Mouse (Mus musculus) forebrain, embryonic 16.5 days (tissue): ENCODE measurements around the gene Rnf224. TPM values are rescaled to one million over a fixed set of nuclear protein-coding genes. Genes with fewer than 3 reads are reported as not detected.

ENCODE experiments used
- ATAC-seq: fragments of 200-750 bp; cut with Nextera tagmentation; 2 replicates; pipeline ENCODE4 v1.8.0; 2017; ENCODE audit warnings: mild to moderate bottlenecking, moderate library complexity
- H3K27ac ChIP-seq: fragments of 300-500 bp; sonication (generic); 2 replicates; pipeline ENCODE4 v1.5.1; 2014; ENCODE audit warnings: low read length, control low read depth
- H3K27me3 ChIP-seq: fragments of 300-500 bp; sonication (generic); replicated peaks from 2 replicates; pipeline ENCODE4 v1.6.1; 2014; ENCODE audit warnings: low read length; ENCODE audit not compliant: control insufficient read depth, insufficient read depth
- H3K36me3 ChIP-seq: fragments of 300-500 bp; sonication (generic); 2 replicates; pipeline ENCODE4 v1.6.1; 2014; ENCODE audit not compliant: control insufficient read depth, insufficient read depth
- H3K4me1 ChIP-seq: fragments of 300-500 bp; sonication (generic); replicated peaks from 2 replicates; pipeline ENCODE4 v1.6.1; 2014; ENCODE audit warnings: low read length; ENCODE audit not compliant: control insufficient read depth, insufficient read depth
- H3K4me2 ChIP-seq: fragments of 300-500 bp; sonication (generic); 2 replicates; pipeline ENCODE4 v1.6.1; 2014; ENCODE audit warnings: mild to moderate bottlenecking, low read length, control low read depth
- H3K4me3 ChIP-seq: fragments of 300-500 bp; sonication (generic); replicated peaks from 2 replicates; pipeline ENCODE4 v1.5.1; 2014; ENCODE audit warnings: mild to moderate bottlenecking, low read length, control low read depth
- H3K9ac ChIP-seq: fragments of 300-500 bp; sonication (generic); replicated peaks from 2 replicates; pipeline ENCODE4 v1.6.1; 2014; ENCODE audit warnings: low read depth, low read length, control low read depth
- H3K9me3 ChIP-seq: fragments of 300-500 bp; sonication (generic); 2 replicates; pipeline ENCODE4 v1.6.1; 2016; ENCODE audit warnings: low read length; ENCODE audit not compliant: control insufficient read depth
- WGBS: fragments of 180-500 bp; shearing (Covaris S2); extraction: QIAGEN DNeasy Blood & Tissue Kit; methylation state at CpG from one replicate; pipeline ENCODE4 v1.1.7; 2014; 5-methylcytosine and 5-hydroxymethylcytosine counted together
- polyA plus RNA-seq: library from polyadenylated mRNA; unstranded; fragments of >200 nt; fragmentation: Nextera tagmentation; extraction: Ambion mirVana; gene quantifications from 2 replicates; pipeline ENCODE4 v1.2.1, GENCODE M21; 2015

Rnf224 gene
- polyA plus RNA-seq, 1 experiment from 2014 or later = not detected

GRCm38 (mm10) chr2:25224492-25224765 is 12.2 kb downstream of the Rnf224 start, which contains the start of gene Tubb4b:
Gene Tubb4b (minus strand): TSS chr2:25224702.
- WGBS = 0% methylated on average over 17 of the region's 17 CpGs
- peak within 1 kb of the TSS; percentile 98 for H3K27ac ChIP-seq
- ATAC-seq = no peak

GRCm38 (mm10) chr2:25223681-25224491 is 12.7 kb downstream of the Rnf224 start:
- Histone ChIP-seq H3K9me3 (no peaks in the 10 kb centered on the region), H3K27me3 (no peaks in the 10 kb centered on the region), H3K36me3 (no peaks in the 10 kb centered on the region), H3K4me1 (peaks cover 16% of the 10 kb centered on the region), H3K9ac (peak overlapping the region; percentile 81), H3K4me3 (peak overlapping the region; percentile 93), H3K27ac (peak overlapping the region; percentile 90), H3K4me2 (peak overlapping the region; percentile 64)
- 3% methylated on average over 47 of the region's 53 CpGs for WGBS
- peak; percentile 17 for ATAC-seq

More at GRCm38 (mm10) chr2:25224492-25224765, 12.2 kb downstream of the Rnf224 start, which contains the start of gene Tubb4b:
- Histone ChIP-seq H3K9ac (peak within 1 kb of the TSS; percentile 81), H3K9me3 (no peaks in the 10 kb centered on the region), H3K4me3 (peak within 1 kb of the TSS; percentile 93), H3K4me1 (peaks cover 17% of the 10 kb centered on the region), H3K4me2 (peak within 1 kb of the TSS; percentile 64), H3K27me3 (no peaks in the 10 kb centered on the region), H3K36me3 (no peaks in the 10 kb centered on the region)

GRCm38 (mm10) chr2:25221331-25221772 is 15.2 kb downstream of the Rnf224 start:
- no peak overlapping the region for H3K27ac ChIP-seq
- no peaks in the 10 kb centered on the region for H3K9me3 ChIP-seq
- H3K4me3 ChIP-seq = no peak overlapping the region
- H3K9ac ChIP-seq = no peak overlapping the region
- 74% methylated on average over 5 of the region's 5 CpGs for WGBS
- no peaks in the 10 kb centered on the region for H3K36me3 ChIP-seq
- no peak overlapping the region for H3K4me2 ChIP-seq
- no peaks in the 10 kb centered on the region for H3K27me3 ChIP-seq
- H3K4me1 ChIP-seq = peaks cover 14% of the 10 kb centered on the region
- ATAC-seq = no peak

- Histone ChIP-seq H3K27ac (no peak within 1 kb of the TSS), H3K9me3 (no peaks in the 10 kb centered on the region), H3K9ac (no peak within 1 kb of the TSS), H3K36me3 (no peaks in the 10 kb centered on the region), H3K4me3 (no peak within 1 kb of the TSS), H3K4me2 (no peak within 1 kb of the TSS), H3K4me1 (peaks cover 4% of the 10 kb centered on the region), H3K27me3 (0 out of 2 replicates have a peak, but pooled peaks cover 4% of the 10 kb centered on the region)
- no peak for ATAC-seq
Observed at GRCm38 (mm10) chr2:25218445-25218844, 18.1 kb downstream of the Rnf224 start, which contains the start of gene Fam166a. Gene Fam166a (plus strand): TSS chr2:25218745.

GRCm38 (mm10) chr2:25217666-25218065 is 18.9 kb downstream of the Rnf224 start:
- H3K36me3 ChIP-seq = no peaks in the 10 kb centered on the region
- no peak overlapping the region for H3K4me3 ChIP-seq
- H3K27ac ChIP-seq = no peak overlapping the region
- no peaks in the 10 kb centered on the region for H3K4me1 ChIP-seq
- H3K4me2 ChIP-seq = no peak overlapping the region
- H3K9ac ChIP-seq = no peak overlapping the region
- 0 out of 2 replicates have a peak, but pooled peaks cover 4% of the 10 kb centered on the region for H3K27me3 ChIP-seq
- no peaks in the 10 kb centered on the region for H3K9me3 ChIP-seq
- WGBS = 70% methylated on average over 2 of the region's 2 CpGs
- no peak for ATAC-seq

GRCm38 (mm10) chr2:25214444-25214843 is 22.1 kb downstream of the Rnf224 start, which contains the start of gene Stpg3:
Gene Stpg3 (minus strand): TSS chr2:25214637.
- Histone ChIP-seq H3K9ac (no peak within 1 kb of the TSS), H3K27me3 (0 out of 2 replicates have a peak, but pooled peaks cover 4% of the 10 kb centered on the region), H3K36me3 (no peaks in the 10 kb centered on the region), H3K4me1 (peaks cover 11% of the 10 kb centered on the region), H3K4me2 (no peak within 1 kb of the TSS), H3K4me3 (no peak within 1 kb of the TSS), H3K9me3 (no peaks in the 10 kb centered on the region), H3K27ac (no peak within 1 kb of the TSS)
- ATAC-seq = no peak
- WGBS = 70% methylated on average over 3 of the region's 3 CpGs

- 0 out of 2 replicates have a peak, but pooled peaks cover 4% of the 10 kb centered on the region for H3K27me3 ChIP-seq
- no peak overlapping the region for H3K4me2 ChIP-seq
- no peak overlapping the region for H3K27ac ChIP-seq
- no peak overlapping the region for H3K9ac ChIP-seq
- H3K36me3 ChIP-seq = no peaks in the 10 kb centered on the region
- no peak overlapping the region for H3K4me3 ChIP-seq
- H3K9me3 ChIP-seq = no peaks in the 10 kb centered on the region
- 65% methylated on average over 23 of the region's 23 CpGs for WGBS
- no peak for ATAC-seq
- H3K4me1 ChIP-seq = peaks cover 15% of the 10 kb centered on the region
Observed at GRCm38 (mm10) chr2:25213266-25213865, 23.2 kb downstream of the Rnf224 start.

GRCm38 (mm10) chr2:25211121-25211670 is 25.4 kb downstream of the Rnf224 start, which contains the start of gene Nelfb:
Gene Nelfb (minus strand): TSS chr2:25211489.
- Histone ChIP-seq H3K27me3 (0 out of 2 replicates have a peak, but pooled peaks cover 4% of the 10 kb centered on the region), H3K4me1 (peaks cover 15% of the 10 kb centered on the region), H3K4me3 (peak within 1 kb of the TSS; percentile 88), H3K27ac (peak within 1 kb of the TSS; percentile 82), H3K9ac (peak within 1 kb of the TSS; percentile 95), H3K4me2 (peak within 1 kb of the TSS; percentile 76), H3K9me3 (no peaks in the 10 kb centered on the region), H3K36me3 (no peaks in the 10 kb centered on the region)
- peak; percentile 93 for ATAC-seq
- under 1% methylated on average over 44 of the region's 44 CpGs for WGBS

- Histone ChIP-seq H3K27me3 (0 out of 2 replicates have a peak, but pooled peaks cover under 1% of the 10 kb centered on the region), H3K27ac (peak overlapping the region; percentile 82), H3K36me3 (peaks cover 2% of the 10 kb centered on the region; the same call in 1 of the 2 replicates), H3K4me1 (peaks cover 15% of the 10 kb centered on the region), H3K9ac (peak overlapping the region; percentile 95), H3K4me3 (peak overlapping the region; percentile 88), H3K4me2 (peak overlapping the region; percentile 76), H3K9me3 (no peaks in the 10 kb centered on the region)
- under 1% methylated on average over 24 of the region's 24 CpGs for WGBS
- ATAC-seq = peak; percentile 41
Observed at GRCm38 (mm10) chr2:25210686-25211085, 25.9 kb downstream of the Rnf224 start.
